ENCODE assay signal across 20 mouse cellular contexts in genomic region chr1:34860205-34860604, GRCm38 (mm10).
"Had no signal": no experiment of that assay in that cellular context is flagged by ENCODE, and none has a peak within 500 bp of the region (broad histone marks: within the 10 kb centered on the region; RNA-seq: fewer than 3 reads in every experiment).

No protein-coding gene starts in this region.

- H3K9me3 ChIP-seq: limb, embryonic 12.5 days; limb, embryonic 15.5 days; stomach, embryonic 15.5 days had no signal

- H3K27ac ChIP-seq: kidney, postnatal 0 days; layer of hippocampus, adult 2 months; left cerebral cortex, adult 2 months; limb, embryonic 12.5 days; limb, embryonic 15.5 days; liver, embryonic 14.5 days; stomach, embryonic 15.5 days had no signal

- H3K27me3 ChIP-seq: limb, embryonic 12.5 days; limb, embryonic 15.5 days; stomach, embryonic 15.5 days had no signal

- H3K36me3 ChIP-seq: stomach, embryonic 15.5 days had no signal

- H3K4me3 ChIP-seq: layer of hippocampus, adult 2 months; left cerebral cortex, adult 2 months; limb, embryonic 12.5 days; limb, embryonic 15.5 days; stomach, embryonic 15.5 days had no signal

- DNase-seq: kidney, adult 2 months; kidney, postnatal 25 days; layer of hippocampus, adult 9-11 months; layer of hippocampus, postnatal 36 days; liver, postnatal 0 days; lung, embryonic 14.5 days; lung, postnatal 4 days; midbrain, embryonic 14.5 days; right cerebral cortex, adult 18-20 months; right cerebral cortex, postnatal 14 days; right cerebral cortex, postnatal 4 days; spleen, adult 18-20 months; thymus, postnatal 25 days had no signal

- H3K4me1 ChIP-seq: limb, embryonic 15.5 days; stomach, embryonic 15.5 days had no signal
